Mouse (Mus musculus) thymus, adult 2 months (tissue): ENCODE measurements around the gene Sigirr.

ENCODE experiments used
- CTCF ChIP-seq: fragments of 200-500 bp; IDR thresholded peaks from 2 replicates; pipeline ENCODE4 v1.5.1; 2012; ENCODE audit warnings: mild to moderate bottlenecking, control low read depth, low read length, moderate library complexity, borderline replicate concordance; ENCODE audit not compliant: control insufficient read depth, poor library complexity, insufficient read depth; ENCODE audit errors: extremely low read depth
- POLR2A ChIP-seq: fragments of 200-500 bp; IDR thresholded peaks from 2 replicates; pipeline ENCODE4 v1.6.1; 2012; ENCODE audit warnings: mild to moderate bottlenecking, low read length, control low read depth, moderate library complexity; ENCODE audit not compliant: control insufficient read depth, poor library complexity, insufficient read depth; ENCODE audit errors: extremely low read depth

DNA sequence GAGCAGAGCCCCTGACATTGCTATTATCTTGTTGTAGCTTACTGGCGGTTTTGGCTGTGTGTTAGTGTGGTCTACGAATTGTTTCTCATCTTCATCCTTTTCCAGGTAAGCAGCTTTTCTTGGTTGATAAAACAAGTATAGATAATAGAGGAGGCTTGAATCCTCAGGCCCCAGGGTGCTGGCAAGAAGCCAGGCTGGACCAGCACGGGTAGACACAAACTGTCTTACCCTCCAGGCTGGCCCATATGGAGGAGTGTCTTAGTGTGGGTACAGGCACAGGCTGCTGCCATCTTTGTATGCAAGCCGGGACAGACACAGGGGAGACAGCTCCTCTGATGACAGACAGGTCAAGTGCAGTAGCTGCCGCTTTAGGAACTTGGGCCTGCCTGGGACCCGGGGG lies 46.7 kb upstream of the Sigirr start:
- TF ChIP-seq POLR2A (no peak), CTCF (no peak)
